Mouse (Mus musculus): ENCODE data around the gene Ttc34. TPM values are rescaled to one million over a fixed set of nuclear protein-coding genes. Genes with fewer than 3 reads are reported as not detected.

The Ttc34 gene
- polyA plus RNA-seq, 1 experiment from 2014 or later, result 0.32 TPM

DNA sequence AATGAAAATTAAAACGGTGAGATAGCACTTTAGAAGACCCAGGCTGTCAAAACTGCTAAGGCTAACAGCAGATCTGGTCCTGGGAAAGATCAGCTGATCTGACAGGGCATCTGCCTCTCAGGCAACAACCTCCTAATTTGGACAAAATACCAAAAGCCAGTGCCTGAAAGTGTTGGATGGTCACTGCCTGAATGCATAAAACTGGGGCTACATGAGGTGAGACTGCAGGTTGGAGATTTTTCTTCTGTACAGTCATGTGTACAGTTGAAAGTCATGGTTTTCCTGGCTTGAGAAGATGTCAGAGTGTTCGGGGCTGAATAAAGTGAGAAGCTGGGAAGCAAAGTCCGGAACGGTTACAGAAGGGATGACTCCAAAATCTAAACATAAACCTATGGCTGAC, 16.6 kb downstream of the Ttc34 start:
- Histone ChIP-seq H3K27me3 (ENCODE audit: control insufficient read depth, insufficient read depth, low read length) (peaks cover 20% of the 10 kb centered on the region), H3K4me3 (ENCODE audit: low read depth, low read length) (no peak overlapping the region), H3K9me3 (ENCODE audit: control insufficient read depth, low read length) (no peaks in the 10 kb centered on the region), H3K36me3 (ENCODE audit: control insufficient read depth, insufficient read depth, low read length) (no peaks in the 10 kb centered on the region), H3K9ac (ENCODE audit: low read length) (no peak overlapping the region), H3K4me2 (ENCODE audit: low read depth, severe bottlenecking) (no peak overlapping the region), H3K27ac (replicated peaks; ENCODE audit: low read depth, low read length) (no peak overlapping the region), H3K4me1 (ENCODE audit: control insufficient read depth, insufficient read depth, low read length) (peaks cover 8% of the 10 kb centered on the region; the same call in 1 of the 2 replicates)
- DNase-seq (ENCODE audit: low spot score) (no peak), ATAC-seq (ENCODE audit: insufficient number of reproducible peaks, low FRiP score, low TSS enrichment, low read depth) (no peak)
- 79% methylated on average over 4 of the region's 4 CpGs for WGBS

DNA sequence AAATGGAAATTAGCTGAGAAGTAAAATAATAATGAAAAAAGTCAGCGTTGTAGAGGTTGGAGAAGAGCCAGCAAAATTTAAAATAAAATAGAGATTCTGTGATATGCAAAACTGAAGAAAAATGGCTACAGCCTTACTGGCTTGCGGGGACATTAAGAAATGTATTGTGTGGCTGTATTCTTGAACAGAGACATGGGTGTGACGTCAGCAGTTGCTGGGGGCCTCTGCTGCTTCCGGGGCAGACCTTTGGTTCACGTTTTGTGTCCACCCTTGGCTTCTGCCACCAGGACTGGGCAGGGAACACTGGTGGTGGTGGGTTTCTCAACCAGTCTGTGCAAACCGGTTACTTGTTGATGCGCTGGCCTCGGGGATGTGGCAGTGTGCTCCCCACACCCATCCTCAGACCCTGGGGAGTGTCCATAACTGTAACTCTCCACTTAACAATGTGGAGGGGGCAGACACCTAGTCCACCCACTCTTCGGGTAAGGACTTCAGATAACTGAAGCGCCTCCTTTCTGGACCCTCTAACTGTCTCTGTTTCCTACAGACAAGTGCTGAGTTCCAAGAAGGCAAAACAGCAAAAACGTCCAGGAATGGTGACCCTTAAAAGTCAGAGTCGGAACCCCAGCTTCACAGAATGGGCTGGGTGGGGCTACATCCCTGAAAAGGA, 17.6 kb downstream of the Ttc34 start:
- Histone ChIP-seq H3K4me2 (ENCODE audit: low read depth, severe bottlenecking) (no peak overlapping the region), H3K36me3 (ENCODE audit: control insufficient read depth, insufficient read depth, low read length) (no peaks in the 10 kb centered on the region), H3K4me1 (ENCODE audit: control insufficient read depth, insufficient read depth, low read length) (peaks cover 8% of the 10 kb centered on the region; the same call in 1 of the 2 replicates), H3K27ac (replicated peaks; ENCODE audit: low read depth, low read length) (no peak overlapping the region), H3K27me3 (ENCODE audit: control insufficient read depth, insufficient read depth, low read length) (peaks cover 20% of the 10 kb centered on the region), H3K9me3 (ENCODE audit: control insufficient read depth, low read length) (no peaks in the 10 kb centered on the region), H3K4me3 (ENCODE audit: low read depth, low read length) (no peak overlapping the region), H3K9ac (ENCODE audit: low read length) (no peak overlapping the region)
- WGBS, result 63% methylated on average over 12 of the region's 12 CpGs
- no peak for DNase-seq (ENCODE audit: low spot score)
- no peak for ATAC-seq (ENCODE audit: insufficient number of reproducible peaks, low FRiP score, low TSS enrichment, low read depth)

DNA sequence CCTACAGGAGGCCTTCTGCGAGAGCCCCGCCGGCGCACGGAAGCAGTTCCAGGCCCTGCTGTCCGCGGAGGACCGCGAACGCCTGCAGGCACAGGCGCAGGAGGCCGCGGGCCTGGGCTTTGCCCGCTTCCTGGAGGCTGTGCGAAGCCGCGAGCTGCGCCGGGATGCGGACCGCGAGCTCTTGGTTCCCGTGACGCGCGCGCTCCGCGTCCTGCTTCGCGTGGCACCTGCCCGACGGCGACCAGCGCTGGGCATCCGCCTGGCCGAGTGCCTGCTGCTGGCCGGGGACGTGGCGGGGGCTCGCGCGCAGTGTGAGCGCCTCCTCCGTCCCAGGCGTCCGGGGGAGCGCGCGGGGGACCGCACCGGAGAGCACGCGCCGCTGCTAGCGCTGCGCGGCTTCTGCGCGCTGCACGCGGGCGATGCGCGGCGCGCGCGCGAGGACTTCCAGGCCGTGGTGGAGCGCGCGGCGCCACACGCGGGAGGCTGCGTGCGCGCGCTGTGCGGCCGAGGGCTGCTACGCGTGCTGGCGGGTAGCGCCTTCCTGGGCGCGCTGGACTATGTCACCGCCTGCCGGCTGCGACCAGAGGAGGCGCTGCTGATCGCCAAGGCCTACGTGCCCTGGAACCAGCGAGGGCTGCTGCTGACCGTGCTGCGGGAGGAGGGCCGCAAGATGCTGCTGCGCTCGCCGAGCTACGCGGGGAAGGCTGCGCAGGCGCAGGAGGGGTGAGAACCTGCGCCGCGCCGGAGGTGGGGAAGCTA, 18.6 kb downstream of the Ttc34 start:
- Histone ChIP-seq H3K36me3 (ENCODE audit: control insufficient read depth, insufficient read depth, low read length) (no peaks in the 10 kb centered on the region), H3K4me1 (ENCODE audit: control insufficient read depth, insufficient read depth, low read length) (peaks cover 8% of the 10 kb centered on the region; the same call in 1 of the 2 replicates), H3K27ac (replicated peaks; ENCODE audit: low read depth, low read length) (no peak overlapping the region), H3K9me3 (ENCODE audit: control insufficient read depth, low read length) (no peaks in the 10 kb centered on the region), H3K9ac (ENCODE audit: low read length) (peak overlapping the region; percentile 50), H3K27me3 (ENCODE audit: control insufficient read depth, insufficient read depth, low read length) (peaks cover 20% of the 10 kb centered on the region), H3K4me2 (ENCODE audit: low read depth, severe bottlenecking) (peak overlapping the region; percentile 93), H3K4me3 (ENCODE audit: low read depth, low read length) (peak overlapping the region; percentile 46)
- peak; percentile 79; the same call in 1 of the 2 replicates for ATAC-seq (ENCODE audit: insufficient number of reproducible peaks, low FRiP score, low TSS enrichment, low read depth)
- peak; percentile 91 for DNase-seq (ENCODE audit: low spot score)
- under 1% methylated on average over 105 of the region's 110 CpGs for WGBS

DNA sequence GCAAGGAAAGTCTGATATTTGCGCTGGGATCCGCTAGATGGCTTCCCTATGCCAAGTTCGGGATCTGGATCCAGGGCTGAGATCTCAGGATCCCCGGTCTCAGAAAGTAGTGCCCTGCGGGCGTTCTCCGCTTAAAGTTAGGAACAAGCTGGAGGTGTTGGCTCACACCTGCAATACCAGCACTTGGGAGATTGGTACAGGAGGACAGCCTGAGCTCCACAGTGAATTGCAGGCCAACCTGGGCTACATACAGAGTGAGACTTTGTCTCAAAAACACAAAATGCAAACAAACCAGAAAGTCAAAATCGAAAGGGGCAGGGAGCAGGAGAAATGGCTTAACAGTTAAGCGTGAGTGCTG, 19.2 kb downstream of the Ttc34 start:
- DNase-seq (ENCODE audit: low spot score), result no peak
- Histone ChIP-seq H3K9ac (ENCODE audit: low read length) (no peak overlapping the region), H3K4me2 (ENCODE audit: low read depth, severe bottlenecking) (peak overlapping the region; percentile 93), H3K27me3 (ENCODE audit: control insufficient read depth, insufficient read depth, low read length) (peaks cover 20% of the 10 kb centered on the region), H3K36me3 (ENCODE audit: control insufficient read depth, insufficient read depth, low read length) (no peaks in the 10 kb centered on the region), H3K9me3 (ENCODE audit: control insufficient read depth, low read length) (no peaks in the 10 kb centered on the region), H3K4me3 (ENCODE audit: low read depth, low read length) (peak overlapping the region; percentile 46), H3K27ac (replicated peaks; ENCODE audit: low read depth, low read length) (no peak overlapping the region), H3K4me1 (ENCODE audit: control insufficient read depth, insufficient read depth, low read length) (peaks cover 8% of the 10 kb centered on the region; the same call in 1 of the 2 replicates)
- peak; percentile 8; the same call in 1 of the 2 replicates for ATAC-seq (ENCODE audit: insufficient number of reproducible peaks, low FRiP score, low TSS enrichment, low read depth)
- whole genome bisulfite sequencing, result 19% methylated on average over 9 of the region's 9 CpGs

DNA sequence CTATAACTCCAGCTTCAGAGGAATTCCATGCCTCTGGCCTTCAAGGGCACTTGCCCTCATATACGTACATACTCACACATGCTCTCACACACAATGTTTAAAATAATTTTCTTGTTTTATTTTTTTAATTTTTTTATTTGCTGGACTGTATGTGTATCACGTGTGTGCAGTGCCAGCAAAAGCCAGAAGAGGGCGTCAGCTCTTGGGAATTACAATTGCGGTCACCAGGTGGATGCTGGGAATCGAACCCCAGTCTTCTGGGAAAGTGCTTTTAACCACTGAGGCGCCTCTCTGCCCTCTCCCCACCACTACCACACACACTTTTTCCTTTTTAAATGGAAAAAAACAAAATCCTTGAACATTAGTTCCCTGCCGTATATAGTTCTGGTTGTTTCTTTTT, 19.6 kb downstream of the Ttc34 start:
- H3K4me2 ChIP-seq (ENCODE audit: low read depth, severe bottlenecking), result no peak overlapping the region
- no peaks in the 10 kb centered on the region for H3K36me3 ChIP-seq (ENCODE audit: control insufficient read depth, insufficient read depth, low read length)
- H3K9me3 ChIP-seq (ENCODE audit: control insufficient read depth, low read length), result no peaks in the 10 kb centered on the region
- H3K27me3 ChIP-seq (ENCODE audit: control insufficient read depth, insufficient read depth, low read length), result peaks cover 20% of the 10 kb centered on the region
- DNase-seq (ENCODE audit: low spot score), result no peak
- no peak overlapping the region; the same call in 1 of the 2 replicates for H3K4me3 ChIP-seq (ENCODE audit: low read depth, low read length)
- ATAC-seq (ENCODE audit: insufficient number of reproducible peaks, low FRiP score, low TSS enrichment, low read depth), result no peak
- H3K4me1 ChIP-seq (ENCODE audit: control insufficient read depth, insufficient read depth, low read length), result peaks cover 8% of the 10 kb centered on the region; the same call in 1 of the 2 replicates
- WGBS, result 86% methylated on average over 7 of the region's 7 CpGs
- H3K9ac ChIP-seq (ENCODE audit: low read length), result no peak overlapping the region
- H3K27ac ChIP-seq (replicated peaks; ENCODE audit: low read depth, low read length), result no peak overlapping the region

DNA sequence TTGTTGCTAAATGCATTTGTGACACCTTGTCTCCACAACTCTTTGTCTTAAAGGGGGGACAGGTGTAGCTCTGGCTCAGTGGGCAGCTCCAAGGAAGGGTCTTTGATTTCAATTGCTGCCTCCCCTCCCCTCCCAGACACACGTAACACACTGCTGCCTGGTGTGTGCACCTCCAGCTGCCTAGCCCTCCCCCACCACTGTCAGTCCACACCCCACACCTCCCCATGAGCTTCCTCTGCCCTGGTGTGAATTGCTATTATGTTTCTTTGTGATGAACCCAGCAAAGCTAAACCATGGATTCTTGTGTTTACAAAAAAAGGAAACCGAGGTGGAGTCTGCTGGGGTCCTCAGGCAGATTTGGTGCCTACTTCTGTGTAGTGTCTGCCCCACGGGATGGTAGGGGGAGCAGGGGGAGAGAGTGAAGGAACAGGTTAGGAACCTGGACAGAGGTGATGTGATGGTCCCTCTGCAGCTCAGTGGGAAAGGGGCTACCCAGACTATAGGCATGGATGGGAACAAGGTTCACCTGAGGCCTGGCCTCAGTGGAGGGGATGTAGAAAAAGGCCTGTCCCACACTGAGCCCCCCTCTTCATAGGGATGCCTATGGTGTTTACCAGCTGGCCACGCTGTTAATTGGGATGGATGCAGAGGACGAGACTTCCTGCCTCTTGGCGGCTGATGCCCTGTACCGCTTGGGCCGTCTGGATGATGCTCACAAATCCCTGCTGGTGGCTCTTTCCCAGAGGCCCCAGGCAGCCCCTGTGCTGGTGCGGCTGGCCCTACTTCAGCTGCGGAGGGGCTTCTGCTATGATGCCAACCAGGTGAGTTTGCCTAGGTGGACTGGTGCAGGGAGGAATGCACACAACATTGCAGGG, 20.3 kb downstream of the Ttc34 start:
- H3K9ac ChIP-seq (ENCODE audit: low read length), result no peak overlapping the region; the same call in 1 of the 2 replicates
- H3K4me3 ChIP-seq (ENCODE audit: low read depth, low read length), result no peak overlapping the region
- H3K4me2 ChIP-seq (ENCODE audit: low read depth, severe bottlenecking), result no peak overlapping the region
- peaks cover 20% of the 10 kb centered on the region for H3K27me3 ChIP-seq (ENCODE audit: control insufficient read depth, insufficient read depth, low read length)
- no peak for DNase-seq (ENCODE audit: low spot score)
- no peaks in the 10 kb centered on the region for H3K36me3 ChIP-seq (ENCODE audit: control insufficient read depth, insufficient read depth, low read length)
- no peak for ATAC-seq (ENCODE audit: insufficient number of reproducible peaks, low FRiP score, low TSS enrichment, low read depth)
- WGBS, result 77% methylated on average over 10 of the region's 10 CpGs
- H3K27ac ChIP-seq (replicated peaks; ENCODE audit: low read depth, low read length), result no peak overlapping the region
- H3K4me1 ChIP-seq (ENCODE audit: control insufficient read depth, insufficient read depth, low read length), result peaks cover 8% of the 10 kb centered on the region; the same call in 1 of the 2 replicates
- H3K9me3 ChIP-seq (ENCODE audit: control insufficient read depth, low read length), result no peaks in the 10 kb centered on the region

DNA sequence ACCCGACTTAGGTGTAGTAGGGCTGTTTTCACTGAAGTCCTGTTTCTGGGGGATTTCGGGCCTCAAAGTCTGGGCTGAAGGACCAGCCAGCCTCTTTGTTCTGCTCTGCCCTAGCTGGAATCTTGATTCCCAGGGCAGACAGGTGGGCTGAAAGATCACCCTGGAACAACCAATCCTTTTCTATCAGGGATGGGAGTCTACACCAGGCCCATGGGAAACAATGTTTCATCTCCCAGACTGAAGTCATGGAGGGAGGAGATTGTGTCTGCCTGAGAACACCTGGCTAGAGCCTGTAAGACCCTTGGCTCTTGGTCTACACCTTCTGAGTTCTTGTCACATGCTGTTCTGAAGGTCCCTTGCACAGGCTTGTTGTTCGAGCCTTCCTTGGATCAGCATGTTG, 21.3 kb downstream of the Ttc34 start:
- no peak overlapping the region for H3K4me2 ChIP-seq (ENCODE audit: low read depth, severe bottlenecking)
- no peak overlapping the region for H3K27ac ChIP-seq (replicated peaks; ENCODE audit: low read depth, low read length)
- H3K36me3 ChIP-seq (ENCODE audit: control insufficient read depth, insufficient read depth, low read length), result no peaks in the 10 kb centered on the region
- no peak overlapping the region for H3K9ac ChIP-seq (ENCODE audit: low read length)
- DNase-seq (ENCODE audit: low spot score), result no peak
- no peak overlapping the region for H3K4me3 ChIP-seq (ENCODE audit: low read depth, low read length)
- WGBS, result 85% methylated on average over 3 of the region's 3 CpGs
- peaks cover 20% of the 10 kb centered on the region for H3K27me3 ChIP-seq (ENCODE audit: control insufficient read depth, insufficient read depth, low read length)
- ATAC-seq (ENCODE audit: insufficient number of reproducible peaks, low FRiP score, low TSS enrichment, low read depth), result no peak
- H3K4me1 ChIP-seq (ENCODE audit: control insufficient read depth, insufficient read depth, low read length), result peaks cover 8% of the 10 kb centered on the region; the same call in 1 of the 2 replicates
- no peaks in the 10 kb centered on the region for H3K9me3 ChIP-seq (ENCODE audit: control insufficient read depth, low read length)

DNA sequence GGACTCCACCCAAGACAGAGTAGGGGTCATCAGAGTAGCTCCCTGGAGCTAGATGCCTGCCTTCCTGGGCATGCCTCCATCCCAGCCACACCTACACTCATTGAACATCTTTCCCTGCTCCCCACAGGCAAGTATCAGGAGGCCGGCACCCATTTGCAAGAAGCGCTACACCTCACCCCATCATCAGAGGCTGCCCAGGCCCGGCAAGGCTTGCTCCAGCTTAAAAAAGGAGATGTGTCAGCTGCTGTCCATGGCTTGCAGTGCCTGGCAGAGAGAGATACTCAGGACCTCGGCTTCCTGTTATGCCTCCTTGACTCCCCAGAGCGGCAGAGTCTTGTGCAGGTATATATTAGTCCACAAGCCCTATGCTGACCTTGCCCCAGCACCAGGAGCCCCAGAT, 24.7 kb downstream of the Ttc34 start:
- H3K4me1 ChIP-seq (ENCODE audit: control insufficient read depth, insufficient read depth, low read length), result 0 out of 2 replicates have a peak, but pooled peaks cover 6% of the 10 kb centered on the region
- H3K4me2 ChIP-seq (ENCODE audit: low read depth, severe bottlenecking), result no peak overlapping the region
- no peaks in the 10 kb centered on the region for H3K36me3 ChIP-seq (ENCODE audit: control insufficient read depth, insufficient read depth, low read length)
- WGBS, result 71% methylated on average over 5 of the region's 5 CpGs
- no peak for ATAC-seq (ENCODE audit: insufficient number of reproducible peaks, low FRiP score, low TSS enrichment, low read depth)
- no peak overlapping the region for H3K9ac ChIP-seq (ENCODE audit: low read length)
- no peak overlapping the region for H3K27ac ChIP-seq (replicated peaks; ENCODE audit: low read depth, low read length)
- H3K27me3 ChIP-seq (ENCODE audit: control insufficient read depth, insufficient read depth, low read length), result no peaks in the 10 kb centered on the region; the same call in 1 of the 2 replicates
- H3K4me3 ChIP-seq (ENCODE audit: low read depth, low read length), result no peak overlapping the region
- no peaks in the 10 kb centered on the region for H3K9me3 ChIP-seq (ENCODE audit: control insufficient read depth, low read length)
- no peak for DNase-seq (ENCODE audit: low spot score)
